Mouse (Mus musculus): ENCODE measurements at regions not wholly inside any gene's neighbourhood (a gene's known extent, or its start where the extent isn't known, plus 50 kb on each side); places are given as distances from the start of the nearest gene placed in this dataset.
A peak's percentile ranks its signal among the peaks of the same experiment; 100 is the strongest.

DNA sequence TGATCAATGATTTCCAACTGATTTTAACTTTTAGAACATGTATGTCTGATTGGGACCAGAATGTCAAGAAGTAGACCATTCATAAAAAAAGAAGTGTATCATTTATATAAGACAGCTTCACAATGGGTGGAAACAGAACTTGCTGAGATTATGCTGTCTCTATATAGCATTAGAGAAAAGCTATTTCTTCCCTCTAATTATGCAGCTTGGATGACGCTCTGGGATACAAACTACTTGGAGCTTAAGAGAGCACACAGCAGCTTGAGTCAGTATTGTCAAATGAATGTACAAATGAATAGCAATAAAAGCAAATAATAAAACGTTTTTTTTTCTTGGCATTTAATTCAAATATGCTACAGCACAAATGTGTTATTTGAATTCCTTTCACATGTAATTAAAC is 428.7 kb downstream of the Hace1 start:
- Histone ChIP-seq H3K79me2 (replicated peaks; ENCODE audit: control insufficient read depth, insufficient read depth, low read length) (no peaks in the 10 kb centered on the region), H3K9ac (ENCODE audit: low read depth, low read length) (no peak overlapping the region), H3K4me3 (no peak overlapping the region), H3K4me1 (ENCODE audit: control insufficient read depth, insufficient read depth, low read length) (no peaks in the 10 kb centered on the region), H3K27ac (no peak overlapping the region), H3K27me3 (ENCODE audit: control insufficient read depth, insufficient read depth, low read length) (no peaks in the 10 kb centered on the region), H3K36me3 (ENCODE audit: control insufficient read depth, insufficient read depth, low read length) (no peaks in the 10 kb centered on the region)
- intact Hi-C loops (cut with DNase I): no loop called here
- WGBS: 44% methylated on average over 2 of the region's 2 CpGs
- no peak for DNase-seq
- TF ChIP-seq CTCF (IDR thresholded peaks at IDR 0.05) (no peak), POLR2A (IDR thresholded peaks at IDR 0.05; ENCODE audit: insufficient read depth, low read depth, low read length) (no peak), EP300 (IDR thresholded peaks at IDR 0.05; ENCODE audit: insufficient read depth, low read depth, low read length) (no peak)

DNA sequence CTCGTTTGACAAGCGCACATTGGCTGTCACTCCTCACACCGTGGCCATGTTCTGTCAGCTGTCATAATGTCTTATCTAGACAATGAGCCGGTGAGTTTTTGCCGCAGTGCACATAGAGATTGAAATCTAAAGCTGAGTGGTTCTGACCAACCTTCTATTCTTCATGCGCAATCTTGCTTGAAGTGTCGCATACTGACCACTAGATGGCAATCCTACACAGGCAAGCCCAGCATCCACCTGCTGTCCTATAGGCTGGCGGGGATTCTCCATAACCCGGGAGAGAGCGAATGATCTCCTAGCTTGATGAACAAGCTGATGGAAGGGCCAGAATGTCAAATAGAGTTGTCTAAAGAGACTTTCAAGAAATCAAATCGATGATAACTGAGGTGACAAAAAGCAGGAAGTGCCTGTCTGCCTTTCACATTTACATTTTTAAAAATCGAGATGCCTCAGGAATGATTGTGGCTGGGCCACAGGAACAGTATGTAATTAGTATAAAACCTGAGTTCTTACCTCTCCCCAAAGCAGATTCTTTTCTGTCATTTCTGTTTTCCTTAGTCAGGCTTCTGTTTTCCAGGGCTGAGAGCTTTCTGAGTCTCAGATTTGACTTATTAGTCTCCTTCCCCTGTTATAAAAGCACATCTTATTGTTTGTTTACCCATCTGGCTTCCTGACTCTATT is 434.4 kb downstream of the Hace1 start:
- TF ChIP-seq POLR2A (IDR thresholded peaks at IDR 0.05; ENCODE audit: insufficient read depth, low read depth, low read length) (no peak), CTCF (IDR thresholded peaks at IDR 0.05) (peak; percentile 84)
- intact Hi-C loops (cut with DNase I): no loop called here
- Histone ChIP-seq H3K27me3 (ENCODE audit: control insufficient read depth, insufficient read depth, low read length) (no peaks in the 10 kb centered on the region), H3K4me1 (ENCODE audit: control insufficient read depth, insufficient read depth, low read length) (no peaks in the 10 kb centered on the region), H3K27ac (no peak overlapping the region), H3K9ac (ENCODE audit: low read depth, low read length) (no peak overlapping the region), H3K4me3 (no peak overlapping the region), H3K36me3 (ENCODE audit: control insufficient read depth, insufficient read depth, low read length) (no peaks in the 10 kb centered on the region), H3K79me2 (replicated peaks; ENCODE audit: control insufficient read depth, insufficient read depth, low read length) (no peaks in the 10 kb centered on the region)
- 24% methylated on average over 12 of the region's 12 CpGs for WGBS
- no peak for DNase-seq

DNA sequence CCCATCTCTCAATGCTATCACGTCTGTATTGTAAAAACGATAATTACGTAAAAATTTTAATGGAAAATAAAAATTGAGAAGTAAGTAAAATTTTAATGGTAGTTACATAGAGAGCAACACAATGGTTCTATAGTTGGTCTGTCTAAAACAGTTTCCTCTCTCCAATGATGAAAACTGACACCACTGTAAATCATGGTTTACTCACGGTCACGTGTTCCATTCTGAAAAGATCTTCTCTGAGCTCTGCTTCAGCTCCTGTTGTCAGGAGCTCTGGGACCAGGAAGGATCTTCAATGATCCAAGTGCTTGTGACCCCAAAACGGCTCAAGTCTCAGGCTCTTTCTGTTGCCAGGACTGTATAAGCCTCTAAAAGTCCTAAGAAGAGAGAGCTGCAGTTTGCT is 435.0 kb downstream of the Hace1 start:
- H3K27ac ChIP-seq: no peak overlapping the region
- H3K27me3 ChIP-seq (ENCODE audit: control insufficient read depth, insufficient read depth, low read length): no peaks in the 10 kb centered on the region
- 62% methylated on average over 6 of the region's 6 CpGs for WGBS
- H3K9ac ChIP-seq (ENCODE audit: low read depth, low read length): no peak overlapping the region
- TF ChIP-seq EP300 (IDR thresholded peaks at IDR 0.05; ENCODE audit: insufficient read depth, low read depth, low read length): no peak
- TF ChIP-seq POLR2A (IDR thresholded peaks at IDR 0.05; ENCODE audit: insufficient read depth, low read depth, low read length): no peak
- no peak for TF ChIP-seq CTCF (IDR thresholded peaks at IDR 0.05)
- intact Hi-C loops (cut with DNase I): no loop called here
- H3K4me1 ChIP-seq (ENCODE audit: control insufficient read depth, insufficient read depth, low read length): no peaks in the 10 kb centered on the region
- H3K4me3 ChIP-seq: no peak overlapping the region
- no peaks in the 10 kb centered on the region for H3K79me2 ChIP-seq (replicated peaks; ENCODE audit: control insufficient read depth, insufficient read depth, low read length)
- DNase-seq: no peak
- H3K36me3 ChIP-seq (ENCODE audit: control insufficient read depth, insufficient read depth, low read length): no peaks in the 10 kb centered on the region

DNA sequence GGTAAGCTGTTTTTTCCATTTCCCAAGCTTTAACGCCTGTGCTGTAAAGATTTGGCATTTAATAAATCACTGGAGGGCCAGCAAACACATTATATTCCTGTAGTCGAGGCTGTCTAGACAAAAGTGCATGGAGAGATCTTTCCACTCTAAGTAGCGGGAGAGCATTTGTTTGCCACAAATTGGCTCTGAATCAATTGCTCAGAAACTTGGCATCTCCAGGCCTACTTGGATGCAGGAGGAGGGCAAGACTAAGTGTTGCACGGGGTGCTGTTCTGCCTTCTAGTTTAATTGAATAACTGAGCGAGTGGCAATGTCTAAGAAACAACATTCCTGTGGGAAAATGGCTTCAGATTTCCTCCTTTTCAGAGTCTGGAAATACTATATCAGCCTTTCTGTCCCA is 438.7 kb downstream of the Hace1 start:
- 65% methylated on average over 5 of the region's 5 CpGs for whole genome bisulfite sequencing
- DNase-seq: no peak
- Histone ChIP-seq H3K4me1 (ENCODE audit: control insufficient read depth, insufficient read depth, low read length) (no peaks in the 10 kb centered on the region), H3K27ac (no peak overlapping the region), H3K36me3 (ENCODE audit: control insufficient read depth, insufficient read depth, low read length) (no peaks in the 10 kb centered on the region), H3K27me3 (ENCODE audit: control insufficient read depth, insufficient read depth, low read length) (no peaks in the 10 kb centered on the region), H3K9ac (ENCODE audit: low read depth, low read length) (no peak overlapping the region), H3K4me3 (no peak overlapping the region), H3K79me2 (replicated peaks; ENCODE audit: control insufficient read depth, insufficient read depth, low read length) (no peaks in the 10 kb centered on the region)
- intact Hi-C loops (cut with DNase I): no loop called here
- TF ChIP-seq EP300 (IDR thresholded peaks at IDR 0.05; ENCODE audit: insufficient read depth, low read depth, low read length): no peak
- no peak for TF ChIP-seq POLR2A (IDR thresholded peaks at IDR 0.05; ENCODE audit: insufficient read depth, low read depth, low read length)
- TF ChIP-seq CTCF (IDR thresholded peaks at IDR 0.05): no peak

DNA sequence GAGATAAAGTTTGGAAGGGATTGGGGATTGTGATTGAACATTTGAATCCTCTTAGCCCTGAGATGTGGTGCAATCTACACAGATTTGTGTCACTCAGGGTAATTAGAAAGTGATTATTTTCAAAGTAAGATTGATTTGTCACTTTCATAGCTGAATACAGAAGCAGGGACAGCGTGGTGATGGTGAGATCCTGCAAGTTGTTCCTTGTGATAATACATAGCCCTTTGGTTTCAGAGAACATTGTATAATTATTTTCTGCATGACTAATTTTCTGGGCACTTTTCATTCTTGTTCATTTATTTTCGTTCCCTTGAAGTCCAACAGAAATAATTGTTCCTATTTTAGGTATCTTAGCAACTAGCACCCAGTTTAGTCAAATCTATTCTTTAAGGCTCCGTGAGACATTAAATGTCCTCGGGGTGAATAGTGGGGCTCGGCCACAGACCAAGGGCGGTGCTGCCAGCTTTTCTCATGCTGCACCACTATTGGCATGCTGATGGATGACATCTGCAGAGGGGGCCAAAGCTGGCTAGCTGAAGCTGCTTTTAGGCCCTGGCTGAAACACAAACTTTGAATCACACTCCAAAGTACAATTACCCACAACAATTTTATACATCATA is 468.0 kb downstream of the Hace1 start:
- Histone ChIP-seq H3K9ac (ENCODE audit: low read depth, low read length) (no peak overlapping the region), H3K36me3 (ENCODE audit: control insufficient read depth, insufficient read depth, low read length) (no peaks in the 10 kb centered on the region), H3K79me2 (replicated peaks; ENCODE audit: control insufficient read depth, insufficient read depth, low read length) (no peaks in the 10 kb centered on the region), H3K27ac (no peak overlapping the region), H3K27me3 (ENCODE audit: control insufficient read depth, insufficient read depth, low read length) (no peaks in the 10 kb centered on the region), H3K4me1 (ENCODE audit: control insufficient read depth, insufficient read depth, low read length) (no peaks in the 10 kb centered on the region), H3K4me3 (no peak overlapping the region)
- intact Hi-C loops (cut with DNase I): no loop called here
- DNase-seq: no peak
- TF ChIP-seq POLR2A (IDR thresholded peaks at IDR 0.05; ENCODE audit: insufficient read depth, low read depth, low read length): no peak
- no peak for TF ChIP-seq EP300 (IDR thresholded peaks at IDR 0.05; ENCODE audit: insufficient read depth, low read depth, low read length)
- no peak for TF ChIP-seq CTCF (IDR thresholded peaks at IDR 0.05)
- 66% methylated on average over 6 of the region's 6 CpGs for WGBS

DNA sequence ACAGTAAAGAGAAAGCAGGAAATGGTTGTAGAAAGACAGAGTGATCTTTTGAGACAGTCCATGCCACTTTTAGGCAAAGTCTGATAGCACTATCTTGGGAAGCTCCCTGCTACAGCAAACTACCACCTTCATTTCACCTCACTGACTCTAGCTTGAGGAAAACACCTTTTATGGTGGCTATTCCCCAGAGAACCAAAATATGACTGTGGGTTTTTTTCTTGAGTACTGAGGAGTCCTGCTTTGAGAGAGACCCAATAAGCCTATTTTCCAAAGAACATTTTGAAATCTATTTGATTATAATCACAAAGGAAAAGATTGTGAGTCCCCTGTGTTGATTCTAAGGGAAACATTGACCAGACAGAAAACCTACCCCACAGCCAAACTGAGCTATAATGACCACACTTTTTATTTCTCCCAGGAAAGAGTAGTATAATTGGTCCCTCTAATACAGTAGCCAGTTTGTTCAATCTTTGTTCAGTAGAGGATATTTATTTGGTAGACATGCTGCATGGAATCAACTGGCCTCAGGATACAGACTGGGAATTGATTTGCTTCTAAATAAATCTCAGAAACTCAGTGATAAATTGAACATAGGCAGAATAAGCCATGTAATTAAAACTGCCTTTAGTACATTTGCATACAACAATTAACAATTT is 468.6 kb downstream of the Hace1 start:
- intact Hi-C loops (cut with DNase I): no loop called here
- no peaks in the 10 kb centered on the region for H3K27me3 ChIP-seq (ENCODE audit: control insufficient read depth, insufficient read depth, low read length)
- no peak overlapping the region for H3K9ac ChIP-seq (ENCODE audit: low read depth, low read length)
- no peaks in the 10 kb centered on the region for H3K79me2 ChIP-seq (replicated peaks; ENCODE audit: control insufficient read depth, insufficient read depth, low read length)
- DNase-seq: no peak
- no peak for TF ChIP-seq CTCF (IDR thresholded peaks at IDR 0.05)
- TF ChIP-seq POLR2A (IDR thresholded peaks at IDR 0.05; ENCODE audit: insufficient read depth, low read depth, low read length): no peak
- no peak for TF ChIP-seq EP300 (IDR thresholded peaks at IDR 0.05; ENCODE audit: insufficient read depth, low read depth, low read length)
- no peaks in the 10 kb centered on the region for H3K36me3 ChIP-seq (ENCODE audit: control insufficient read depth, insufficient read depth, low read length)
- no peak overlapping the region for H3K27ac ChIP-seq
- H3K4me3 ChIP-seq: no peak overlapping the region
- no peaks in the 10 kb centered on the region for H3K4me1 ChIP-seq (ENCODE audit: control insufficient read depth, insufficient read depth, low read length)

Data from heart, adult 2 months (tissue).